Mouse (Mus musculus) bone marrow macrophage, adult 2 months (primary cell): ENCODE measurements around the gene Brd2.

Source experiments
- CTCF ChIP-seq: IDR thresholded peaks from 2 replicates; pipeline ENCODE4 v1.5.1; 2012; ENCODE audit warnings: low read depth, mild to moderate bottlenecking, low read length, moderate library complexity
- POLR2A ChIP-seq: IDR thresholded peaks from 2 replicates; pipeline ENCODE4 v1.6.1; 2012; ENCODE audit warnings: mild to moderate bottlenecking, low read depth, low read length, borderline replicate concordance

GRCm38 (mm10) chr17:34098709-34099479 is 23.5 kb downstream of the Brd2 start:
- TF ChIP-seq CTCF = no peak
- no peak for TF ChIP-seq POLR2A
